ENCODE assay signal across 20 mouse cellular contexts in the genomic region with DNA sequence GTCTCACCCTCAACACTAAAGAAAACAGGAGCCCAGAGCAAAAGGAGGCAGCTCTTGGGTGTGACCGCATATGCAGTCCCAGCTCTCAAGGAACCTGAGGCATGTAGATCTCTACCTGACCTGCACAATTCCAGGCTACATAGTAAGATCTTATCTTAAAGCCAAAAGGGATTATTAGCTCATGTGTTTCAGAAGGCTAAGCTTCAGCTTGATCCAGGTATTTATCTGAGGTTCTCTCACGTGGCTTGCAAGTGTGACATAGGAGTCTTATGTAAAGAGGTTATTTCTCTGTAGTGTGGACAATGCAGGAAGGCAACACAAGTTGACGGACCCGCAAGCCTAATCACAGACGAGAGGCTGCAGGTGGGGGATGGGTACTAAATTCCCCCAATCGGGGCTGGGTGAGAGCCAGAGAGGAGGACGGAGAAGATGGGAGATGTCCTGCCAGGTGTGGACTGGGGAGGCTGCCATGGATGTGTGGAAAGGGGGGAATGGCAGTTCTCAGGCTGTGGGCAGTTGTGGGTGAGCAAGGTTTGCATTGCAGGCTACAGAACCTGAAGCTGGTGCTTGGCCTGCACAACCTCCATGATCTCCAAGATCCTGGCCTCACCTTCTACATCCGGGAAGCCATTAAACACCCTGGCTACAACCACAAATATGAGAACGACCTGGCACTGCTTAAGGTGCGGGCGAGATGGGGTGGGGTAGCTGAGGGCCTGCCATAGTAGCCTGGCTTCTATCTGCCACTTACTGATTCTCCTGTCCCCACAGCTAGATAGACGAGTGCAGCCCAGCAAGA. TPM values are rescaled to one million over a fixed set of nuclear protein-coding genes. Genes with fewer than 3 reads are reported as not detected.
DNase-seq lines count a peak whose midpoint lies in the region; TF ChIP-seq lines count a peak whose summit lies in the region.
"Had no signal": no experiment of that assay in that cellular context is flagged by ENCODE, and none has a peak within 500 bp of the region (broad histone marks: within the 10 kb centered on the region; RNA-seq: fewer than 3 reads in every experiment).

No protein-coding gene starts in this region.

- no peaks in the 10 kb centered on the region for H3K79me2 ChIP-seq in heart, adult 2 months (replicated peaks; ENCODE audit: control insufficient read depth, insufficient read depth, low read length)

- TF ChIP-seq POLR2A in heart, adult 2 months (IDR thresholded peaks at IDR 0.05; ENCODE audit: insufficient read depth, low read depth, low read length): no peak

- WGBS in heart, adult 2 months: 55% methylated on average over 12 of the region's 12 CpGs

- intact Hi-C loops in heart, adult 2 months (cut with DNase I): loop anchor here (2.0 kb wide), 1 partner anchor 95 kb away; no protein-coding TSS in a partner anchor
- intact Hi-C loops in heart, postnatal 14 days (cut with DNase I): no loop called here

- peak overlapping the region; percentile 85 for H3K27ac ChIP-seq in heart, adult 2 months
- H3K27ac ChIP-seq: forebrain, embryonic 15.5 days; hindbrain, embryonic 10.5 days; hindbrain, postnatal 0 days; midbrain, embryonic 13.5 days; neural tube, embryonic 12.5 days had no signal

- TF ChIP-seq CTCF in heart, adult 2 months (IDR thresholded peaks at IDR 0.05): no peak

- DNase-seq in cerebellum, adult 9-11 months: peak; percentile 56
- no peak for DNase-seq in cerebellum, postnatal 36 days
- DNase-seq in heart, adult 2 months: no peak
- DNase-seq in heart, postnatal 14 days: no peak
- DNase-seq in retina, adult 2 months (ENCODE audit: low read depth, low spot score): peak; percentile 83
- DNase-seq in retina, embryonic 14.5 days (ENCODE audit: low spot score): no peak
- DNase-seq in retina, postnatal 7 days (ENCODE audit: low read depth, low spot score): peak; percentile 53
- DNase-seq in left cerebral cortex, adult 8-10 months (ENCODE audit: low spot score in 2 of 2): no peak
- DNase-seq: kidney, adult 18-20 months; kidney, postnatal 10 days; lung, adult 18-20 months; lung, postnatal 14 days; right cerebral cortex, postnatal 4 days had no signal

- TF ChIP-seq EP300 in heart, adult 2 months (IDR thresholded peaks at IDR 0.05; ENCODE audit: insufficient read depth, low read depth, low read length): no peak

- H3K36me3 ChIP-seq in heart, adult 2 months (ENCODE audit: control insufficient read depth, insufficient read depth, low read length): no peaks in the 10 kb centered on the region

- H3K4me3 ChIP-seq in heart, adult 2 months: no peak overlapping the region
- H3K4me3 ChIP-seq: forebrain, embryonic 15.5 days; hindbrain, embryonic 10.5 days; midbrain, embryonic 13.5 days; neural tube, embryonic 12.5 days had no signal

- H3K27me3 ChIP-seq in heart, adult 2 months (ENCODE audit: control insufficient read depth, insufficient read depth, low read length): no peaks in the 10 kb centered on the region
- H3K27me3 ChIP-seq: CH12.LX; forebrain, embryonic 15.5 days; midbrain, embryonic 13.5 days; neural tube, embryonic 12.5 days had no signal

- H3K4me1 ChIP-seq in heart, adult 2 months (ENCODE audit: control insufficient read depth, insufficient read depth, low read length): peaks cover 13% of the 10 kb centered on the region
- H3K4me1 ChIP-seq: midbrain, embryonic 13.5 days had no signal

- peak overlapping the region; percentile 24; the same call in 1 of the 2 replicates for H3K9ac ChIP-seq in heart, adult 2 months (ENCODE audit: low read depth, low read length)
- H3K9ac ChIP-seq: forebrain, embryonic 15.5 days; neural tube, embryonic 12.5 days had no signal

RNA-seq across cellular contexts. Expression of a gene that starts 5.0 kb away (rescaled TPM):
- 1 to 10 TPM; 6.4 to 6.5 TPM for total RNA-seq in heart, adult 2 months (2021)
- polyA plus RNA-seq in heart, adult 2 months (2012; rRNA removed): 7.4 and 9.2 TPM in 2 replicates
- total RNA-seq in heart, postnatal 14 days (2021): 1 to 10 TPM; 4.5 to 5.4 TPM
- 1 to 10 TPM; 2.2 to 3.6 (median 3.2) TPM for total RNA-seq in left cerebral cortex, adult 8-10 months (2022)

RNA-seq across cellular contexts. Expression of a gene that starts 10.5 kb away (rescaled TPM):
- total RNA-seq in heart, adult 2 months (2021): 1,000 to 10,000 TPM; 1,364 to 1,491 TPM
- 1,570 and 1,684 TPM in 2 replicates for polyA plus RNA-seq in heart, adult 2 months (2012; rRNA removed)
- 1,000 to 10,000 TPM; 1,285 to 1,330 TPM for total RNA-seq in heart, postnatal 14 days (2021)
- 100 to 1,000 TPM; 545 to 609 (median 570) TPM for total RNA-seq in left cerebral cortex, adult 8-10 months (2022)

RNA-seq across cellular contexts. Expression of a gene that starts 11.8 kb away (rescaled TPM):
- 100 to 1,000 TPM; 196 to 216 TPM for total RNA-seq in heart, adult 2 months (2021)
- 352 and 397 TPM in 2 replicates for polyA plus RNA-seq in heart, adult 2 months (2012; rRNA removed)
- total RNA-seq in heart, postnatal 14 days (2021): 100 to 1,000 TPM; 158 to 159 TPM
- 10 to 100 TPM; 65.7 to 72.5 (median 70.4) TPM for total RNA-seq in left cerebral cortex, adult 8-10 months (2022)

RNA-seq across cellular contexts. Expression of a gene that starts 22.7 kb away (rescaled TPM):
- total RNA-seq in heart, adult 2 months (2021): 10 to 100 TPM; 17.0 to 17.5 TPM
- polyA plus RNA-seq in heart, adult 2 months (2012; rRNA removed): 23.8 and 33.5 TPM in 2 replicates
- 10 to 100 TPM; 35.7 to 38.7 TPM for total RNA-seq in heart, postnatal 14 days (2021)
- total RNA-seq in left cerebral cortex, adult 8-10 months (2022): 100 to 1,000 TPM; 162 to 182 (median 166) TPM
- polyA plus RNA-seq: liver, embryonic 11.5 days had no signal

RNA-seq across cellular contexts. Expression of a gene that starts 24.6 kb away (rescaled TPM):
- total RNA-seq in heart, adult 2 months (2021): 10 to 100 TPM; 16.5 to 18.8 TPM
- 18.0 and 28.1 TPM in 2 replicates for polyA plus RNA-seq in heart, adult 2 months (2012; rRNA removed)
- total RNA-seq in heart, postnatal 14 days (2021): 10 to 100 TPM; 21.7 to 23.0 TPM
- total RNA-seq in left cerebral cortex, adult 8-10 months (2022): 10 to 100 TPM; 65.1 to 74.5 (median 69.8) TPM

Comparison
In these comparisons a context has a peak if more than half of its experiments do, and no peak if none do; other contexts are left out.
1. DNase-seq: peak in cerebellum, adult 9-11 months (single experiment), retina, adult 2 months (single experiment) and retina, postnatal 7 days (single experiment); none in cerebellum, postnatal 36 days (0 of 2), heart, adult 2 months (0 of 2), heart, postnatal 14 days (0 of 2), retina, embryonic 14.5 days (single experiment) and left cerebral cortex, adult 8-10 months (0 of 2).